Mouse (Mus musculus): ENCODE data around the gene Mrpl42. TPM values are rescaled to one million over a fixed set of nuclear protein-coding genes. Genes with fewer than 3 reads are reported as not detected.

Mrpl42 gene
- total RNA-seq, 2 experiments from 2014 or later: 69.6 to 90.2 TPM

DNA sequence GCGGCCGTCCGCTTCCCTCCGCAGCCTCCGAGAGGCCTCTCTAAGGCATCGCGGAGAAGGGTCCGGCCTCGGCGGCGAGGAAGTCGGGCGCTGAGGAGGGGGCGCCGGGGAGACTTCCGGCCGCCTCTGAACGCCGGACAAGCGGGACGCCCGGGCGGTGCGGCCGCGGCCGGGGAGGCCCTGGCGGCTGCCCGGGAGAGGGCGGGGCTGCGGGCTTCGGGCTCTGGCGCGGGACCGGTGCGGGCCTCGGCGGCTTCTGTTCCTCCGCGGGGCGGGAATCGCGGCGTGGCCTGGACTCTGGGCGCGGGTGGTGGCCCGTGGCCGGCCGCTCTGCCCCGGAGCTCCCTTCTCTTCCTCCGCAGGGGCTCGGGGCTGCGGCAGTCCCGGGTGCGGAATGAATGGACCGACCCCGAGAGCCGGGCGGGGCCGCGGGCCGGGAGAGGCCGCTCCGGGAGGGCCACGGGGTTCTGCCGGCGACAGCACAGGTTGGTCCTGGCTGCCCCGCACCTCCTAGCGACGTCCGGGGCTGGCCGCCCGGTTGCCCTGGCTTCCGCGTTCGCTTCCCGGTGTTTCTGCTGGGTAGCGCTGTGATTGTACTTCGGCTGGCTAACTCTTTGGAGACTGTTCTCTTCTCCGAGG lies 13.7 kb upstream of the Mrpl42 start:
- DNase-seq (ENCODE audit: low spot score in 2 of 2): peak in 1 of 2 experiments; percentile 18

DNA sequence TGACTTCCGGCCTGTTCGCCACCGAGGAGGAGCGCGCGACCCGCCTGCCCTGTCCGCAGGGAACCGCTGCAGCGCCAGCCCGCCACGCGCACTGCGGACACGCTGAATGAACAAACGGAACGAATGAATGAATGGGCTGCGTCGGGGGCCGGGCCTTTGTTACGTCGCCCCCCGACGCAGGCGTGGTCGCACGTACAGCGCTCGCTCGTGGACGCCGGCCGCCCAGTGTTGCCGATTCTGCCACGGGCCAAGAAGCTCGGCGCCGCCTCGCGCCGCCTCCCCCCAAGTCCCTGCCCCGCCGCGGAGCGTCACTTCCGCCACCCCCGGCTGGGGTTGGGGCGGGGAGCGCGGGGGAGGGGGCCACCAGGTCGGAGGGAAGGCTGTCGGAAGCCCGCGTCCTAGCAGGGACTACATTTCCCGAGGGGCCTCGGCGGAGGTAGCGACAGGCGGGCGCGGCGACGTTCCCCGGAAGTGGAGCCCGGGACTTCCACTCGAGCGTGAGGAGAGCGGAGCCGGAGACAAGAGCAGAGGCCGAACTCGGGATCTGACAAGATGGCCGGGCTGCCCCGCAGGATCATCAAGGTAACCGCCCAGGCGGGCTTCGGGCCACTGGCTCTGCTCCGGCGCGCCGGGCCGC lies 13.0 kb upstream of the Mrpl42 start, which contains the start of gene Ube2n:
Gene Ube2n, plus strand, starts transcription at position 490 of the 637 bp plus-strand sequence.
- DNase-seq (ENCODE audit: low spot score in 2 of 2): peak; percentile 97 to 99

DNA sequence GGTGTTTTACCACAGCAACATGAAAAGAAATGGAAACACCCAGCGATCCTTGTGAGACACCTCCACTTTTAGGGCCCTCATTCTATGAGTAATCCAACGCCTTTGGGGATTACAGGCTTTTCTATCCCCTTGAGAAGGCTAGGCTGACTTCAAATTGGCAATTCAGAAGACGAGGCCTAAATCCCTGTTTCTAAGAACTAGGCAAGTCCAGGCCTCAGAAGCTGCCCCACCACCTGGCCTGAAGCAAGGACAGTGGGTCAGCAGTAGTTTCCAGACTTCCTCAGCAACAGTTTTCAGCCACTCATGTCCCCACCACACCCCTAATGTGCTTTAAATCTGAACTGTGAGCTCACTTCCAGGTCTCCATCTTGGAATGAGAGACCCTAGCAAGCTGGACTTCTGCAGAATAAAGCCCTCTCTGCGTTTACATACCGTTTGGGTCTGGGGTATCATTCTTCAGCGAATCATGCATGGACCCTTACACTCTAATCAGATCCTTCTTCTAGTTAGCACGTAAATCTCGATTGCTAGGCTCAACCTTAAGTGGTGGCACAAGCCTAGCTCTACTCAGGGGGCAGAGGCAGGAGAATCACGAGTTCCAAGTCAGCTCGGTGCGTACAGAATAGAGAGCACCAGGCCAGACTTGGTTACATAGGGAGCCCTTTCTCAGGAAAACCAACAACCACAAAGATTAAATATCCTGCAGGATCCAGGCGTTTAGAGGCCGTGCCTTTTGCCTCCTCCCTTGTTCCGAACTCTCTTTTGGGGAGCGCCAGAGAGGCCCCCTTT lies 12.2 kb upstream of the Mrpl42 start:
- no peak for DNase-seq (ENCODE audit: low spot score in 2 of 2)

DNA sequence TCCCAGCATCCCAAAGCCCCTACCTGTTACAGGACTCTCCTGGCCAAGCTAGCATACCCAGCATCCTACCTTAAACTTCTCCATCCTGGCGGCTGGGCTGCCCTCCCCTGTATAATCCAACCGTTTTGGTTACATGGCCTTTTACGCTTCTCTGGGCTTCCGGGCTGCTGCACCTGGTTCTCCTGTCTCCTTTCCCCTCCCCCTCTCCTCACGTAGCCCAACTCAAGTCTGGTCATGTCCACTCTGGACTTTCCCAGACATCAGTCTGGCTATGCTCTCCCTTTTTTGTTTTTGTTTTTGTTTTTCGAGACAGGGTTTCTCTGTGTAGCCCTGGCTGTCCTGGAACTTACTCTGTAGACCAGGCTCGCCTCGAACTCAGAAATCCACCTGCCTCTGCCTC lies 10.9 kb upstream of the Mrpl42 start:
- no peak for DNase-seq (ENCODE audit: low spot score in 2 of 2)

DNA sequence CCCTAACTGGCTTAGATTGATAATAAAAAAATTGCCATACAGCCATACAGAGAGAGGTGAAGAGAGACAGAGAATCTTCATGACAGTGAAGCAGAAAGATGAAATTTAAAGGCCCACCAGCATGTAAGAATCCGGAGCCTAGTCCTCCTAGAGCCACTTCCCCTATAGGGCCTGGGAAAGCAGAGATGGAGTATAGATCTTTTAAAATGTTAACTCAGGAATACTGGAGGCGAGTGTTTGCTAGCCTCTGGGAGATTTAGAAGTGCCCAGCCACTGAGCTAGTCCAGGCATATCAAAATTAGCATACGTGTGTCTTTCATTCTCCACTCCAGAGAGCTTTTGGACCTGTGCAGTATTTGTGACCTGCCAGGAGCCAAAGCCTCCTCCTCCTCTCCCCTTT lies 7.5 kb upstream of the Mrpl42 start:
- DNase-seq (ENCODE audit: low spot score in 2 of 2): no peak

DNA sequence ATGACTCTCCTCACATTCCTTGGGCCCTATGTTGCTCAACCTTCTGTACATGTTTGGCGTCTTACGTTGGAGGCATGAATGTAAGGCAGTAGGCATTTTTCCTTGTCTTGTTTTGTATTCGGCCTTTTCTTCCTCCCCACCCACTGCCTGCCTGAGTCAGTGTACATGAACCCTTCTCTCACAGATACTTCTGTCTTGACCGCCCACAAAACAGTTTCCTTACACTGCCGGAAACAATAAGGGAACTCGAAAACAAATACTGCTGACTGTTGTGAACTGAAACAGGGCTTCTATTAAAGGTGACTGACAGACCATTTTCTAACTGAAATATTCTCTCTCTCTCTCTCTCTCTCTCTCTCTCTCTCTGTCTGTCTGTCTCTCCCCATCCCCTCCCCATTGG lies 7.1 kb upstream of the Mrpl42 start:
- no peak for DNase-seq (ENCODE audit: low spot score in 2 of 2)

DNA sequence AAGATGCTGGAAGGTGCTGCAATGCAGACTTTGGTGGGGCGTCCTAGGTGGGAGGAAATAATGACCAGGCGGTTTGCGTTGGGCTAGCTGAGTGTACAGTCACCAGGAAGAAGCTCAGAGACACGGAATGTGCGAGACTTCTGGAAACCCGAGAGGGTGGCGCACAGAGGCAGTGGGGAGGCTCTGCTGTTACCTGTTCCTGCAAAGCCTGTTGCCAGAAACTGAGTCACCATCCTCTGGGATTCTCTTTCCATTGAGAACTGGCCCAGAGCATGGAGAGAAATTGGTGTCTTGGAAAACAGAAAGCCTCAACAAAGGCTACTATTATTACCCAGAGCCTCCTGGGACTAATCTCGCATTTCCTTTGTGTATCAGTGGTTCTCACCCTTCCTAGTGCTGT lies 6.4 kb upstream of the Mrpl42 start:
- DNase-seq (ENCODE audit: low spot score in 2 of 2): no peak

DNA sequence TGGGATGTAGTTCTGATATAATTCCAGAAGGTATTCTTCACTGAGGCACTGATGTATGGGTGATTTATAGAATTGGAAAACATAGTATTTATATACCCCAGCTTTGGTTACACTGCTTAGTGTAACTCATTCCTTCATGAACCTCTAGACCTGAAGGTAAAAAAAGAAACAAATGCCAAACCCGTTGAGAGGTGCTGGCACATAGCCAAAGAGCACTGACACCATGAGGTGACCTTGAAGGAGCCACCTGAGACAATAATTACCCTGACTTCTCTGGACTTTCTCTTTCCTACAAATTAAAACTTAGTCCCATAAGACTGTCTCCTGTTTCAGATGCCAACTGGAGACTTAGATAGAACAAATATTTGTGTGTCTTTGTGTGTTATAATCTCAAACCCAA lies 2.6 kb upstream of the Mrpl42 start:
- DNase-seq (ENCODE audit: low spot score in 2 of 2): no peak

DNA sequence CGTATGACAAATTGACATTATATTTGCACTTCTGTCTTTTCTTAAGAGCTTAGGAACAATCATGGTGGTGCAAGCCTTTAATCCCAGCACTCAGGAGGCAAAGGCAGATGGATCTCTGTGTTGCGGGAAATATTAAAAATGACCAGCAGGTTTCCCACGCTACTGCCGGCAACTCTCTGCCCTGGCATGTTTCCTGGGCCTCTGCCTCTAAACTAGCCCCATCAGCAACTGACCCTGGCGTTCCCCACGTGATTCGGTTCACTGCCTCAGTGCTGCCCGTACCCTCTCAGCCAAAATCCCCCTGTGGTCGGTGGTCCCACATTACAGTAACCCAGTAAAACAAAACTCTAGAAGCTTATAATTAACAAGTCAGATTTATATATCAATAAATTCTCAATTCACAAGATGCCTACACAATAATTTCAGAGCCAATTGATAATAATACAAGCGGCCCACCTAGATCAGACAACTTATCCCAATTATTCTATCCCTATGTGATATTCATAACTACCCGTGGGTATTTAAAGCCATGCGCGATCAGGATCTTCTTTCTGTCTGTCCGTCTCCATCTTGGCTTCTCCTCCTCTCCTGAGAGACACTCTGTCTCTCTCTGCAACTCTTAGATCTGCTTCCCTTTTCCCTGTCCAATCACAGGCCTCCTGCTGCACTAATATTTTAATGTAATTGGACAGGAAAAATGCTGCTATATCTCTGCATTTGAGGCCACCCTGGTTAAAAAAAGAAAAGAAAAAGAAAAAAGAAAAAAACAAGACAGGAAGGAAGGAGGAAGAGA lies 1.9 kb upstream of the Mrpl42 start:
- DNase-seq (ENCODE audit: low spot score in 2 of 2): no peak

DNA sequence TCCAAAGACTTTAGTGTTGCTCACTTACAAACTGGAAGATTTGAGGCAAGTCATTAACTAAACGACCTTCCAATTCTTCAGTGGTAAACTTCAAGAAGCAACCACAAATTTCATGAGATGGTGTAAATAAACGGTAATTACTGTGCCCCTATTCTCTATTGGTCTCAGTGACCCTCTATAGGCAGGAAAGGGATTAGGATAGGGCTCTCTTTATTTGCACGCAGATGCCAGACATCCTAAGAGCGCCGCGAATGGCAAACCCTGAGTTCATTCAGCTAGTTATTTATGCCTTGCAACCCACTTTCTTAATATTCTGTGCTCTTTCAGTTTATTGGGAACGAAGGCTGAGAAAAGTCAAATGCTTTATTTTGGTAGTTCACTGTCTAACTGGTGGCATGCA lies 707 bp downstream of the Mrpl42 start:
- DNase-seq (ENCODE audit: low spot score in 2 of 2): no peak

DNA sequence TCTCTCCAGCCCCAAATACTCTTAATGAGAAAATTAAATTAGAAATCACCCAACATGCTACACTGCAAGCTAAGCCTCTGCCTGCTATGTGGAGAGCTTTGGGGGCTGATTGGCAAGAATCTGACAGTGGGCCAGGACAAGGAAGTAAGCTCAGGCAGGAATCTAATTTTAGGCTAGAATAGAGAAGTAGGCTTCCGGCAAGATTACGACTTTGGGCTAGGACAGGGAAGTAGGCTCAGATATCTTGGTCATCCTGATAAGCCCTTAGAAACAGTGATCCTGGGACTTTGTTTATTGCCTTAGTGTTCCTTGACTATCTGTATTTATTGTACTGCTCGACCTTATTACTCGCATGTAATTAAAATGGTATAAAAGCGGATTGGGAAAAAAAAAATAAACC lies 7.5 kb downstream of the Mrpl42 start:
- DNase-seq (ENCODE audit: low spot score in 2 of 2): no peak

DNA sequence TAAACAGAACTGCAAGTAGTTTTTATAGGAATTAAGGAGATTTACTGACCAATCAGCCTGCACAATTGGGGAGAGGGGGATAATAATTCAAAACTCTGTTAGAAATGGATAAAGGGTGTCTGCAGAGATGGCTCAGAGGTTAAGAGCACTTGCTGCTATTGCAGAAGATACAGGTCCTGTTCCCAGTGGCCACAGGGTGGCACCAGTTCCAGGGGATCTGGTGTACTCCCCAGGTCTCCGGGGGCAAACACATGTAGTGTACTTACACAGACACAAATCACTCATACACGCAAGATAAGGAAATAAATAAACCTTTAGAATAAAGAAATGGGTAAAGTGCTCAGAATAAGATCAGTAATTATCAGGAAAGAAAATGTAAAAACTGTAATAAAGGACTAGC lies 12.1 kb downstream of the Mrpl42 start:
- DNase-seq (ENCODE audit: low spot score in 2 of 2): no peak

DNA sequence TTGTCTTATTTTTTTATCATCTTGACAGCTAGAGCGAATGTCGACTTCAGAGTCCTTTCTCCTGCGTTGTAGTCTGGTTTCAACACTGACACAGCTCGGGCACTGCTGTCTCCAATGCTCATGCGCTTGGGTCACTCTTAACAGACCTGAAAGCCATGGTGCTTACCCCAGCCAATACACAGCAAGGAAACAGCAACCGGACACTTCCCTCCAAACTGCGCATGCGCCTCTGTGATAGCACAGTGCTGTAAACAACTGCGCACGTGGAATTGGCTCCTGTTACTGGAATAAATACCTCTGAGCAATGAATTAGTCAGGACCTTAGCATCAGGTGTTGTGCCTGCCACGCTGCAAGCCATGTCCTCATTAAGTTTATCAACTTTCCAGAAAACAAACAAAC lies 24.2 kb downstream of the Mrpl42 start:
- DNase-seq (ENCODE audit: low spot score in 2 of 2): no peak

DNA sequence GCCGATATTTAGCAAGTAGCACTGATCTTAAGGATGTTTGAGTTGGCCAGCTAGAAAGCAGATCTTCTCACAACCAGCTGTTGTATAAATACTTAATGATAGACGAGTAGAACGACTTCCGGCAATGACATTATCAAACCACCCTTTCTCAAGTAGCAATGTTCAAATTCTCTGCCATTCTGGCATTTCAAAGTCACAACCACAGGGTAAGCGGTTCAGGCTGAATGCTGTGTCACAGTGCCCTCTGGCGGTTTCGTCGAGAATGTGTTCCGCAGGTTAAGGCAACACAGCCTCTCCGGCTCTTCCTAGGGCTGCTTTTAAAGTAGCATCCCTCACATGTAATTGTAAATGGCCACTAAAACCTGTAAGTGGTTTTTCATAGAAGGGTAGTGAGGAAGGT lies 25.8 kb downstream of the Mrpl42 start:
- DNase-seq (ENCODE audit: low spot score in 2 of 2): peak; percentile 81 to 88

DNA sequence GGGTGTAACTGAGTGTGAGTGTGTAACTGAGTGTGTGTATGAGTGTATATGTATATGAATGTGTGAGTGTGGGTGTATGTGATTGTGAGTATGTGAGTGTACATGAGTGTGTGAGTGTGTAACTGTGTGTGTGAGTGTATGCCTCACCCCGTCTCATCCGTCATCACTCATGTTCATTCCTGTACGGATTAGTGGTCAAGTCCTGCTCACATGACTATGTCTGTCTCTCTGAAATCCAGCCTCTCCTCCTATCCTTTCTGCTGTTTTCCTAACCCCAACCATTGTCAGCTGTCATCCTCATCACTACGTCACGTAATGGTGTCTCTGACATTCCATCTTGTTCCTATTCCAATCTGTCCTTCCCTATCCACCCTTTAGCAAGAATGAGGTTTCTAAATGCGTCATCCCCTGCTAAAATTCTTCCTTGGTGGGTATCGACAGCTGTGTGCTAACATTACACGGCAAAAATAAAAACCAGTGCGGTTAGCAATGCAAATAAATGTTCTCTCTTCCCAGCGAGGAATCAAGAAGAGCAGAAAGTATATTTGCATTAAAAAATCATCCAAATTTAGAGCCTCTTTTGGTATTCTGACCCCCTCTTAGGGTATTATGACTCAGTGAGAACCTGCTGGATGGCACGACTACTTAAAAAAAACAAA lies 29.7 kb downstream of the Mrpl42 start:
- peak in 1 of 2 experiments; percentile 30 for DNase-seq (ENCODE audit: low spot score in 2 of 2)

DNA sequence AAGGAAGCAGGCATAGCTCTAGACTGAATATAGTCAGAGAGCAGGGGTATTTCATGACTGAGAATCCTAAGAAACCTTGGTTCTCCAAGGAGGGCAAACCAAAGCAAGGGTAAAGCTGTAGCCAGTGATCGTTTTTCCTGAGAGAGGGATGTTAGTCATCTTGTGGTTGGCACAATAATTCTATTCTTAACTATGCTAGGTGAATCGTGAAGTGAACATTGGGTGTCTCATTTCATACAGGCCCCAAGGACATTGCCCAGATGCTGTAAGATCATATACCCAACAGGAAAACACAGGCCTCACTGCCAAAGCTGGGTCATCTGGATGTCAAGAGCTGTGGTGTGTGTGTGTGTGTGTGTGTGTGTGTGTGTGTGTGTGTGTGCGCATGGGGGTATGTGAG lies 30.6 kb downstream of the Mrpl42 start:
- no peak for DNase-seq (ENCODE audit: low spot score in 2 of 2)

DNA sequence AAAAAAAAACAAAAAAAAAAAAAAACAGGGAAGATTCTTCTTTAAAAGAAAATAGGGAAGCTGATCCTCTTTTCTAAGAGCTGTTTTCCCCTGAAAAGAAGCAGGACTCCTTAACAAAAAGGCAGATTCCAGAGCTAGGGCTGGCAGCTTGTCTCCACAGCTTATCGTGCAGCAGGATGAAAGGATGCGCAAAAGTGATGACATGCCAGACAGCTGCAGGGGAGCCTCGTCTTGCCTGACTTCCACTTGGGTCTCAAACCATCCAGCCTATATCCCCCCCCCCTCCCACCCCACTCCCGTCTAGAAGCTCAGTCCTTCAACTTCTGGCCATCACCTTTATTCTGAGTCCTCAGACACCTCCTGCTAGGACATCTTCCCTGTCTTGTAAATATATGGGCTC lies 32.8 kb downstream of the Mrpl42 start:
- no peak for DNase-seq (ENCODE audit: low spot score in 2 of 2)

DNA sequence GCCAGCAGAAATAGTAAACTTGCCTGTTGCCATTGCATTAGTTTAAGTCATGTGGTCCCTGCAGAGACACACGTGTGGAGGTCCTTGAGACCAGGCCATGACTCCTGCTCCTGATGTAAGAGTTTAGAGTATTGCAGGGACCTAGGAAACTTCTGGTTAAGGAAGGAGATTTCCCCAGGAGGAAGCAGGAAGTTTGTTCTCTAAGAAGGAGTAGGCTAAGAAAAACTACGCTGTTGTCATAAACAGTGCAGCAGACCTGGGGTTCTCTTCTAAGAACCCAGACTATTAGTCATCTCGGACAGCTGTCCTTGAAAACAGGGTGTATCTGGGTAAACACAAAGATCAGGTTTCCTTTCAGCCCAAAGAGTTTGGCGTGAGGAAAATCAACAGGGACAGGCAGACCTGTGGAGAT lies 36.2 kb downstream of the Mrpl42 start:
- DNase-seq (ENCODE audit: low spot score in 2 of 2): no peak

DNA sequence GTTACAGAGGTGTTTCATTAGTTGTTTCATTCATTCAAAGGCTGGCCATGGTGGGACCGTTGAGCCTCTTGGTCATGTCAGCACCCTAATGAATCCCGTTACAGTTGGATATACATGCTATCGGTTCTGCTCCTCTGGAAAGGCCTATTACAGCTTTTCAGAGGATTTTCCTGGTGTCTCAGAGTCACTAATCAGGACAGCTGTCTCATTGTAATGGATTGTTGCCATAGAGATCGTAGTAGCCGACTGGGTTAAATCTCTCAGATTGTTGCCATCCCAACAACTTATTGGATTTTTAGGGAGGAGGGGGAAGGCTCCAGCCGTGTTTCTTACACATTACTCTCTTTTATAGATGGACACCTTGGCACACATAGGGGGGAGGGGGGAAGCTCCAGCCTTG lies 37.2 kb downstream of the Mrpl42 start:
- DNase-seq (ENCODE audit: low spot score in 2 of 2): no peak

DNA sequence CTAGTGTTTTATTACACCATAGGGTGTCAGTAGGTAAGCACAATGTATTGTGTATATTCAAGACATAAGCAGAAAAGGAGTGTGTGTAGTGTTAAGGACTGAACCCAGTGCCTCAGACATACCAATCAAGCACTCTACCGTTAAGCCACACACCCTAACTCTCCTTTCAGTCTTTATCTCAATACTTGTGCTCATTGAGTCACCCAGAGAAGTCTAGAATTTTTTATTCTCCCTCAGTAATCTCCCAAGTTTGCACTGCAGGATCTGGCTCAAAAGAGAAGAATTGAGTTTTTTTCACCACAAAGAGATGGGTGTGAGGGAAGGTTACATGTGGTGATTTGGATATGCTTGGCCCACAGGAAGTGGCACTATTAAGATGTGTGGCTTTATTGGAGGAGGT lies 39.5 kb downstream of the Mrpl42 start:
- DNase-seq (ENCODE audit: low spot score in 2 of 2): no peak

DNA sequence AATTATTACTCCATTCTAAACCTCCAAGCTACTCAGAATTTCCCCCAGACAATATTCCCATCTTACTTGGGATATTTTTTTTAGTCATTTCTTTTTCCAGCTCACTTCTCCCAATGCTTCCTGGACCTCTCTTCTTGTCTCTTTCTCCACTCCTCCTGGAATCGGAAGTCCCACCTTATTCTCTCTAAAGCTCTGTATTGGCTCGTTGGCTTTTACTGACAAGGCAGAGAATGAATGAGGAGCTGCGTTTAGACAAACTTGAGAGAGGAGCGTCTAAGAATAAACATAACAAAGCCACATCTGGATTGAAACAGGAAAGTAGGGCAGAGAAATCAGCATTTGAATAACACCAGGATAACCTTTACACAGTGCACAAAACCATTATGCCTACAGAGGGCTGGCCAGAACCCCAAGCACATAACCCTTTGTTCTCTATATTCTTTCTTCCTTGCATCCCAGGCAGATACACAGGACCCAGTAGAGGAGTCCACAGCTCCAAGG lies 40.6 kb downstream of the Mrpl42 start:
- DNase-seq (ENCODE audit: low spot score in 2 of 2): no peak
